Mouse (Mus musculus): ENCODE data around the gene Trim2. TPM values are rescaled to one million over a fixed set of nuclear protein-coding genes. Genes with fewer than 3 reads are reported as not detected.

Trim2 gene
- total and polyA plus RNA-seq, 3 experiments, result 2.4 to 3.3 (median 2.5) TPM

DNA sequence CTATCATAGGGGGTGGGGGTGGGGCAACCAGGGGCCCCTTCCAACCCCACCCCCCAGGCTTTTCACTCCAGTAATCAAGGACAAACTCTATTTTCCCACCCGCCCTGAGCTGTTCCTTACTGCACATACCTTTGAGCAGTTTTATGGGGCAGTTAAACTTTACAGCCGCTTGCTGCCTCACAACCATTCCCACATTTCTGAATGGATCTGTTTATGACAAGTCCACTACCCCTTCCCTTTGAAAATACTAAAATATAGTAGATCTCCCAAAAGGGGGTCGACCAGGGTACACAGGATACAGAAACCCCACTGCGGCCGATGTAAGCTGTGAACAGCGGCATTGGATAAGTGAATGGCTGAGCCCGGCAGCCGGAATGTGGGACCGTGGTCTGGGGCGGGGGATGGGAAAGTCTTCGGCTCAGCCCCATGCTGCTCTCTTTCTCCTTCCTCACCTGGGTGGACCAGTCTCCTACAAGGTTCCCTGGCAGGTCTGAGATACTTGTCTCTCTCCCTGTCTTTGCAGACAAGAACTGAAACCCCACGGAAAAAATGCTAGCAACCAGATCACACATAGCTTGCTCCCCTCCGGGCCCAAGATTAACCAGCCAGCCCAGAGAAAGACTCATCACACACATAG, 36.6 kb downstream of the Trim2 start:
- no peak overlapping the region for H3K4me2 ChIP-seq (ENCODE audit: insufficient read depth, low read depth, poor library complexity, severe bottlenecking)
- H3K27ac ChIP-seq (ENCODE audit: insufficient read depth, low read depth), result no peak overlapping the region
- dilution Hi-C loops (cut with MboI; ENCODE audit: extremely low pct_ligation_motif_present, extremely low pct_unique_long_range_greater_than_20kb, low sequenced_read_pairs) (no loop called here), in situ Hi-C loops (cut with MboI; ENCODE audit: low pct_ligation_motif_present, low pct_unique_long_range_greater_than_20kb, low sequenced_read_pairs) (no loop called here)
- H3K4me3 ChIP-seq (replicated peaks in 1 of 3; ENCODE audit: low read depth in 2 of 3, low read length in 2 of 3, poor library complexity in 1 of 3), result no peak overlapping the region
- no peaks in the 10 kb centered on the region for H3K36me3 ChIP-seq (replicated peaks in 1 of 2; ENCODE audit: control insufficient read depth in 1 of 2, insufficient read depth in 1 of 2, low read length in 1 of 2)
- TF ChIP-seq E2F4 (IDR thresholded peaks at IDR 0.05; ENCODE audit: insufficient replicate concordance, low read depth, low read length), result no peak
- TF ChIP-seq POLR2A (IDR thresholded peaks at IDR 0.05; ENCODE audit: low read depth, low read length), result no peak
- TF ChIP-seq MAFK (IDR thresholded peaks at IDR 0.05; ENCODE audit: insufficient replicate concordance, low read length), result no peak
- no peak for TF ChIP-seq ETS1 (conservative IDR thresholded peaks at IDR 0.05; ENCODE audit: low read depth, low read length)
- no peak for TF ChIP-seq ZKSCAN1 (IDR thresholded peaks at IDR 0.05; ENCODE audit: borderline replicate concordance, low read depth, low read length)
- no peak for TF ChIP-seq JUN (IDR thresholded peaks at IDR 0.05; ENCODE audit: insufficient read depth, low read depth, low read length)
- no peak for TF ChIP-seq PAX5 (IDR thresholded peaks at IDR 0.05; ENCODE audit: low read length)
- no peak for TF ChIP-seq KAT2A (IDR thresholded peaks at IDR 0.05; ENCODE audit: insufficient replicate concordance, low read length)
- no peak for TF ChIP-seq NRF1 (IDR thresholded peaks at IDR 0.05; ENCODE audit: low read depth, low read length)
- TF ChIP-seq EP300 (IDR thresholded peaks at IDR 0.05; ENCODE audit: low read length), result no peak
- no peak for TF ChIP-seq CHD1 (IDR thresholded peaks at IDR 0.05; ENCODE audit: low read depth, low read length)
- no peak for TF ChIP-seq MEF2A (IDR thresholded peaks at IDR 0.05; ENCODE audit: borderline replicate concordance, low read depth, low read length)
- TF ChIP-seq POLR2AphosphoS2 (IDR thresholded peaks at IDR 0.05; ENCODE audit: low read depth, low read length), result no peak
- TF ChIP-seq RAD21 (IDR thresholded peaks at IDR 0.05; ENCODE audit: low read depth, low read length), result no peak
- TF ChIP-seq ELF1 (IDR thresholded peaks at IDR 0.05; ENCODE audit: low read depth, low read length), result no peak
- no peak for TF ChIP-seq ZC3H11A (IDR thresholded peaks at IDR 0.05; ENCODE audit: low read depth, low read length)
- no peak for TF ChIP-seq CHD2 (IDR thresholded peaks at IDR 0.05; ENCODE audit: low read length)
- H3K27me3 ChIP-seq (replicated peaks), result peaks cover 3% of the 10 kb centered on the region
- no peak for DNase-seq (ENCODE audit: extremely low read depth)
- no peaks in the 10 kb centered on the region for H3K9me3 ChIP-seq (replicated peaks; ENCODE audit: low read length)
- H3K79me2 ChIP-seq (replicated peaks; ENCODE audit: control insufficient read depth, extremely low read depth, insufficient read depth, poor library complexity, severe bottlenecking), result no peaks in the 10 kb centered on the region
- H3K4me1 ChIP-seq (ENCODE audit: control insufficient read depth in 1 of 2, insufficient read depth in 2 of 2), result no peaks in the 10 kb centered on the region
- H3K9ac ChIP-seq (ENCODE audit: insufficient read depth, low read depth), result no peak overlapping the region

DNA sequence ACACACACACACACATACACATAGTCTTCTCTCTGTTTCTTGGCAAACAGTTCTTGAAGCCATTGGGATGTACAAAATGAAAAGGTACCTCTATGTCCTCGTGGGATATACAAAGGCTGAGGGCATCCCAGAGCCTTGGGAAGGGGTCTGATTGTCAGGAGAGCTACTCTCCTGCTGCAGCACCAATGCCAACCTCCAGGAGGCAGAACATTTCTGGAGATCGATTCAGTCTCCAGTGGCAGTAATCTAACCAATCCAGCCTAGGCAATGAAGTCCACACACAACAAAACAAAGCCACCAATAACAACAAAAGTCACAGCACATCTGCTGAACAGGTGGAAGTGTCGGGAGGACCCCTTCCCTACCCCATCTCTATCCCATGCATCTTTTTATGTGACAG, 38.2 kb downstream of the Trim2 start:
- Histone ChIP-seq H3K9ac (ENCODE audit: insufficient read depth, low read depth) (no peak overlapping the region), H3K27ac (ENCODE audit: insufficient read depth, low read depth) (no peak overlapping the region), H3K27me3 (replicated peaks) (peaks cover 3% of the 10 kb centered on the region), H3K9me3 (replicated peaks; ENCODE audit: low read length) (no peaks in the 10 kb centered on the region), H3K79me2 (replicated peaks; ENCODE audit: control insufficient read depth, extremely low read depth, insufficient read depth, poor library complexity, severe bottlenecking) (no peaks in the 10 kb centered on the region), H3K4me1 (ENCODE audit: control insufficient read depth in 1 of 2, insufficient read depth in 2 of 2) (no peaks in the 10 kb centered on the region), H3K4me2 (ENCODE audit: insufficient read depth, low read depth, poor library complexity, severe bottlenecking) (no peak overlapping the region), H3K36me3 (replicated peaks in 1 of 2; ENCODE audit: control insufficient read depth in 1 of 2, insufficient read depth in 1 of 2, low read length in 1 of 2) (no peaks in the 10 kb centered on the region), H3K4me3 (replicated peaks in 1 of 3; ENCODE audit: low read depth in 2 of 3, low read length in 2 of 3, poor library complexity in 1 of 3) (no peak overlapping the region)
- in situ Hi-C loops (cut with MboI; ENCODE audit: low pct_ligation_motif_present, low pct_unique_long_range_greater_than_20kb, low sequenced_read_pairs), result no loop called here
- dilution Hi-C loops (cut with MboI; ENCODE audit: extremely low pct_ligation_motif_present, extremely low pct_unique_long_range_greater_than_20kb, low sequenced_read_pairs), result no loop called here
- TF ChIP-seq CTCF (conservative IDR thresholded peaks at IDR 0.05 in 1 of 2, IDR thresholded peaks at IDR 0.05 in 1 of 2; ENCODE audit: low read depth in 2 of 2, low read length in 2 of 2) (peak; percentile 9 to 53; a peak in 2 of 4 replicates), RAD21 (IDR thresholded peaks at IDR 0.05; ENCODE audit: low read depth, low read length) (peak; percentile 19), SMC3 (IDR thresholded peaks at IDR 0.05; ENCODE audit: low read depth, low read length) (peak; percentile 54), POLR2A (IDR thresholded peaks at IDR 0.05; ENCODE audit: low read depth, low read length) (no peak)
- no peak for DNase-seq (ENCODE audit: extremely low read depth)

All from CH12.LX (cell line).